Mouse (Mus musculus) T-cell, adult 2 months (primary cell): ENCODE measurements around the gene Apobec4.

Experiments used
- DNase-seq: peaks from one replicate; pipeline ENCODE4 v3.0.0; 2022; ENCODE audit warnings: low spot score

Gene Apobec4

DNA sequence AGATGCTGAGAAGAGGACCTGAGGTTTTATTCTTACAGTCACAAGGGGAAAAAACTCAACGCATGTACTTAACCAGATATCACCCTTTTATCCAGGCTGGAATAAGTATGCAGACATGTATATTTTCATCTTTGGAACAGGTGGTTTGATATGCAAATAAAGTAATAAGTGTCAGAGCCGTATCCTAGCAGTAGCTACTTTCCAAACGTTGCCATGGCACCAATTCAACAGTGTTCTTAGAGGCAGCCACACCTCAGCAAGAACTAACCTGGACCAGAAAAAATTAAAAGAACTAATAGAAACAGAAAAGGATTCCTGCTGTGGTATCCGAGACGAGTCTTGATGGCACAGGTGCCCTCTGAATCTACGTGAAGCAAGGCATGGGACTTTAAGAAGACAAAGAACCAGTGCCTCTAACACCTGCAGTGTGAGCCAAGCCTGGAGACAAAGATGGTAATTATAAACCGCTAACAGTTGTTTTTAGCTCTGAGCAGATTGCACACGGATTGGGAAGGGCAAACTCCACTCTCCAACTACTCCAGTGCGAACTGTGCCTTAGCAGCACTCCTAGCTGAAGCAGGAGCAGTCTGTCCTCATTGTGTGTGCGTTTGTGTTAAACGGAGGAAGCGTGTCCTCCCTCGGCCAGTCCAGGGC is at the start of gene Apobec4:
Gene Apobec4, plus strand, starts transcription at position 240 of the 654 bp plus-strand sequence.
- DNase-seq = no peak

DNA sequence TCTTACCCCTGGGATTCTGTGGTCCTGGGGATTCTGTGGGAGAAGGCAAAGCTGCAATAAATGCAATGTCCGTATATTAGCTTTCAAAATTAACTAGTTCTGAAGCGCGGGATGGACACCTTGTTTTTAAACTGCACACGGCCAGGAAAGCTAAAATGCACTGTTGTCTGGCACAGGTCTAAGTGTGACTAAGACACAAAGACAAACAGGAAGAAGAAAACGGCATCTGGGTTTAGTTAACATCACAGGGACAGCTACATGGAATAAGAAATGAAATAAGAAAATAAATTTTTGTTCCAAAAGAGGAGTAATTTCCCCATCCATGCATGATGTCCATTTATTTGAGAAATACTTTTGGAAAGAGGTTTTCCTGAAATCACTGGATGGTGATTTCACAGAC is 49.3 kb upstream of the Apobec4 start:
- DNase-seq = no peak

GRCm38 (mm10) chr1:152702920-152703319 is 47.4 kb upstream of the Apobec4 start:
- DNase-seq = no peak

DNA sequence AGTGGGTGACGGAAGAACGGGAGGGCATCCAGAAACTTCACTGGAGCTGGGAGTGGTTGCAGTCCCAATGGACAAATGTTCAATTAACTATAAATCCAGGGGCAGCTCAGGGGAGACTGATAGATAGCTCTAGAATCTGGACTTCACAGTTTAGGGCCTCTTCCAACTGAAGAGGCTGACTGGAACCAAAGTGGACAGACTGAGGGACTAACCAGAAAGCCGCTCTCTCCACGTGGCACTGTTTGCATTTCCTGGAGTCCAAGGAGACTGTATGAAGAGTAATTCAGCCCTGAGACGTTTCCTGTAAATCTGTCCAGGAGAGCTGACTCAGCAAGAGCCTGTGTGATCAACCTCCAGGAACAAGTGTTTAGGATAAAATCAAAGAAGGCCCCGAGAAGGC is 46.4 kb upstream of the Apobec4 start:
- DNase-seq = no peak

- DNase-seq = no peak
Measured at GRCm38 (mm10) chr1:152707560-152707959, 42.8 kb upstream of the Apobec4 start.

GRCm38 (mm10) chr1:152711037-152711436 is 39.3 kb upstream of the Apobec4 start:
- DNase-seq = no peak

DNA sequence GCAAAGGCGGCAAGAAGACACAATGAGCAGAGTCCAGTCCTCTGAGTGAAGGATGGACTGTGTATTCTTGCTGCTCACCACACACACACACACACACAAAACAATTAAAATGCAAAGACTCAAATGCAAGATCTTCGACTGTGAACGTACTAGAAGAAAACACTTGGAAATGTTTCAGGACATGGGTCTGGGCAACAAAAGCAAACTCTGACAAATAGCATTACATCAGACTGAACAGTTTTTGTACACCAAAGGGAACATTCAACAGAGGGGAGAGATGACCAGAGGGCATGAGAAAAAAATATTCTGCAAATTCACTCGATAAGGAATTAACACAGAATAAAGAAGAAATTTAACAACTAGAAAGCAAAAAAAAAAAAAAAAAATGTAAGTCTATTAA is 36.4 kb upstream of the Apobec4 start:
- no peak for DNase-seq

DNA sequence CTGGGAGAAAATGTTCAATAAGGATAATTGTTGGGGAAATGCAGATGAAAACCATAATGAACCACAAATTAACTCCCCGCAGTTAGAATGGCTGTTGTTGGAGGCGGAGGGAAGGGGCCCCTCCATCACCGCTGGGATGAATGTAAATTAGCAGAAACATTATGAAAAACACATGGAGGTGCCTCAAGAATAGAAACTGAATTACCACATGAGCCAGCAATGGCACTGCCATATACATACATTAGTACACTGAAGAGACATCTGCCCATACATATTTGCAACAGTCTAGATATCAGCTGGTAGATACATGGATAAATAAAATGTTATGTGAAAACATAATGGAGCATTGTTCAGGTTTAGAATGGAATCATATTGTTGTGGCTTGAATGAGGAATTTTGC is 35.9 kb upstream of the Apobec4 start:
- DNase-seq = no peak

DNA sequence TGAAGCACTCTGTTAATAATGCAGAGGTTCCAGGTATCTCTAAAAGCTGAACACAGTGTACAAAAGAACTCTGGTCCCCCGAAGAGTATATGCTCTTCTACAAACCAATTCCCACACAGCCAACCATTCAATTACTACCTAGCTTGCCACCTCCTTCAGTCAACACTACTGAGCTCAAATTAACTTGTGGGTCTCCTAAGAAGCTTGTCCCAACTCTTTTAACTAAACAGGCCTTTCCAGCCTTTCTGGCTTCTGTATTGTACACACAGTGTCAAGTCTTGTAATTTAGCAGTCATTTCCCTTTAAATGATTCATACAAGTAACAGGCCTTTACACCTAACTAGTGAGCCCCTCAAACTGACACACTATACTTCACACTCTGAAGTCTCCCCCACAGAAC is 33.0 kb upstream of the Apobec4 start:
- no peak for DNase-seq

DNA sequence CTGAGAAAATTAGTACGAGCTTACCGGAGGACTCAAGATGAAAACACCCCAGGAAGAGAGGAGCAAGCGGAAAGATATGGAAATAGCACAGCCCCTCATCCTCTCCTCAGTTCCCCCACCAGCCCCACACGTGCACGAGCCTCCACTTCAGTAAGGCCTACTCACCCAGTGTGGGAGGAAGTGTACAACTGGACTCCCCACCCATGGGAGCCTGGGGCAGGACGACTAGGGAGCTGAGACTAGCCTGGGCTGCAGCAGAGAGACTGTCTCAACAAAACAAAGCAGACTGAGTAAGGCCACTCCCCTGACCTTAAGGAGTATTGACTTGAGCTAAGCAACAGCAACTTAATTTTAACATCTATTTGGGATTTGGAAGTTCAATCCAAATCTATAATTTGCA is 32.2 kb upstream of the Apobec4 start:
- no peak for DNase-seq

- no peak for DNase-seq
Measured at GRCm38 (mm10) chr1:152720969-152721368, 29.4 kb upstream of the Apobec4 start.

DNA sequence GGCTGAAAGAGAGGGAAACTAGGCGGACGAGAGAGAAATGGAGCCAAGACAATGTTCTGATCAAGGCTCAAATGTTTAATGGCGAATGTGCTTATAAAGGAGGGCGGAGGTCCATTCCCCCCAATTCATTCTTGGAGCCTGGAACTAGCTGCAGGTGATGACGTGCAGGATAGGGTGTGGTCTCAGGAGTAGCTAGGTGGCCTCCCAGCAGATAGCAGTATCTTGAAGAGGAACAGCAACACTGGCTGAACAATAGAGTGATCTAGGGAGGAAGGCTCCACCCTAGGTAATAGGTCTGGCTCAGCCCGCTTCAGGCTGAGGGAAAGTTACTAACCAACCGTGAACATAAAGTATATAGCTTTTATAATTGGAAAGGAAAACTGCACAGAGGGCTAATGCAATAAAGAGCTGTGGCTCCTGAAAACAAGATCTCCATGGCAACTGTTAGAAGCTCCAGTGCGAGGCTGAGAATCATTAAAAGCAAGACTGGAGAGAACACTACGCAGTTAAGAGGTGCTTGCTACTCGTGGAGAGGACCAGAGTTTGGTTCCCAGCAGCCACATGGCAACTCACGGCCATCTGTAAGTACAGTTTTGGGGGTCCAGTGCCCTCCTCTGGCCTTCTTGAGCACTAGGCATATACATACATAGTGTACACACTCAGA is 28.7 kb upstream of the Apobec4 start:
- no peak for DNase-seq

DNA sequence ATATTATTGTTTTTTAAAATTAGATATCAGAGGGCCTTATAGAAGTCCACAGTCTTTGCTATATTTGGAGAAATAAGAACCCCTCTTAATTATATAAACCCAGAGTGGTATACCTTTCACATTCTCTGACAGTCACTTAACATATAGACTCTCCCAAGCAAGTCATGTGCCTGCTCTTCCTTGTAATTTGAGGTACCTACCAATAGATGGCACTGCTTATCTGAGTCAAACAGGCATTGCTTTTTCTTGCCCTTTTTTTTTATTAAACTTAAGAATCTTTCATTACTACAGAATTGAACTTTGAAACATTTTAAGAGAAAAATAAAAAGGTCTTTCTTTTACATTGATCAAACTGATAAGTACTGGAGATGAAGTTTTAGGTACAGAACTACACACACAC is 26.1 kb upstream of the Apobec4 start:
- DNase-seq = no peak

DNA sequence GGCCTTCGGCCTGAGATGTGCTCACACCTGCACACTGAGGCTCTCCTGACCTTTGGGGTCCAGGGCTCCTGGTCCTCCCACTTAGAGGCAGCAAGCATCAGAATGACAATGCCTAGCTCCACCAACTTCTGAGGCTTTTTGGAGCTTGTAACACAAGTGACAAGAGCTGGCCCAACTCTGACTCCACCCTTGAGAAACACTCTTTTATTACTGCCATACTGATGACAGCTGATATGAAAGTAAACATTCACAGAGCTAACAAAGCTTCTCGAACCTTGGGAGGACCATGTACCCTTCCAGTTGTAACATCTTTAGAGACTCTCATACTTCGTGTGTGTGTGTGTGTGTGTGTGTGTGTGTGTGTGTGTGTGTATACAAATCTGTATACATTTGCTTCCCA is 24.3 kb upstream of the Apobec4 start:
- no peak for DNase-seq

DNA sequence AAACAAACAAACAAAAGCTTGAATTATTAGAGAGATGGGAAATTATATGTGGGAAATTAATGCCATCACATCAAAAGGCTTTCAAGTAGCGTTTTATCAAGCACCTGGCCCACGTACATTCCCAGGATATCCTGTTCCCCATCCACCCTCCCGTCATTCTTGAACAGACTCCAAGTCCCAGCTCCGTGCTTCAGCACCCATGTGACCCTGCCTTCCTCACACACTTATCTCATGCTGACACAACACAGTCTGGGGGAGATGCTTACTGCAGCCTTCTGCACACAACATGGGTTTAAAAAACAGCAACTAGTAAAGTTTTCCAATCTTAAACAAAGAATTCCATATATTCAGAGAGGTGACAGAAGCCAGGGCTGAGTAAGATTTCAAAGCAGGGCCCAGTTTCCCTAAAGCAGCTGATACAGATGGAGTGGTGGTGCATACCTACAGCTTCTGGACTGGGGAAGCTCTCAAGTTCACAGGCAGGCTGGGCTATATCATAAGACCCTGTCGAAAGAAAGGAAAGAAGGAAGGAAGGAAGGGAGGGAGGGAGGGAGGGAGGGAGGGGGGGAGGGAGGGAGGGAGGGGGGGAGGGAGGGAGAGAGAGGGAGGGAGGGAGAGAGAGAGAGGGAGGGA is 22.6 kb upstream of the Apobec4 start:
- DNase-seq = no peak

GRCm38 (mm10) chr1:152738793-152739192 is 11.6 kb upstream of the Apobec4 start:
- DNase-seq = no peak

DNA sequence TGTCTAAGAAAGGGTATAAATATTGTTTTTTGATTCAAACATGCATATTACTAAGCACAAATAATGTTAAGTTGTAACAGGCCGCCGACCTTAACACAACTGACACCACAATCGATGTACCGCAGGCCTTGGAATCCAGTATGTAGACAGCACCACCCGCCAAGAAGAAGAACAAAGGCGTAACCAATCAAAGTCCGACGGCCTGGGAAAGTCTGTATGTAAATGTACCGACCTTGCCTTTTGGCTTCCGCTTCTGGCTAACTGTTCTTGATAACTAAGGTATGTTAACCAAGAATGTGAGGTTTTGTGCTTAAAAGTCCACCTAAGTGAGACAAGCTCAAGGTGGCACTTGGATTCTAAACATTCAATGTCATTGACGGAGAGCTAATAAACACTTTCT is 11.0 kb upstream of the Apobec4 start:
- DNase-seq = no peak

DNA sequence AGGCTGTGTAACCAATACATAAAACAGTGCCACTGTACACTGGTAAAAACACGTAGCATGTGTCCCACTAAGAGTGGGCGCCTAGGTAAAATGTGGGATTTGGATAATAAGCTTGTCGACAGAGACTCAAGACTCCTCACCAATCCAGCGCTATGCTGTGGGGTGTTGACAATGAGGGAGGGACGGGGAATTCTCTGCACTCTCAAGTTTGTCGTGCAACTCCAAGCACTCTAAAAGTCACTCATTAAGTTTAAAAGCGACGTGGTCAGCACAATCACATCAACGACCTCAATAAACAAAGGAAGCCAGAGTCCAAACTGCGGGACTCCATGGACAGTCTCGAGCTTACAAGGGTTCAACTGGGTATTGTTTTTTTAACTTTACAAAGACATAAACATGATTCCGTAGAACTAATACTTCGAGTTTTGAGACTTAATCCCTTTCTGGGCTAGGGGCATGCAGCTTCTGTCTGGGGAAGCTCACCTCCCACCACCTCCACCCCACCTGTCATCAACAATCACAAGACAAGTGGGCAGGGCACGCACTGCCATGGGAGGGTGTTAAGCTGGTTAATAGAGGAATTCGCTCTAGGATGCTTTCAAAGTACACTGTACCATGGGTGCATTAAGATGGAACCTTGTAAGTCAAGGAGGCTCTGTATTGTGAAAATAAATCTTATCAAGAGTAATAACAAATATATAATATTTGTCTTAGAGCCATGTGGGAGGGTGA is 7.1 kb upstream of the Apobec4 start:
- DNase-seq = no peak

- peak; percentile 46 for DNase-seq
Measured at GRCm38 (mm10) chr1:152746426-152746825, 3.9 kb upstream of the Apobec4 start.

- DNase-seq = no peak
Measured at GRCm38 (mm10) chr1:152749276-152749675, 1.1 kb upstream of the Apobec4 start.

GRCm38 (mm10) chr1:152761791-152762190 is 11.4 kb downstream of the Apobec4 start:
- DNase-seq = no peak

DNA sequence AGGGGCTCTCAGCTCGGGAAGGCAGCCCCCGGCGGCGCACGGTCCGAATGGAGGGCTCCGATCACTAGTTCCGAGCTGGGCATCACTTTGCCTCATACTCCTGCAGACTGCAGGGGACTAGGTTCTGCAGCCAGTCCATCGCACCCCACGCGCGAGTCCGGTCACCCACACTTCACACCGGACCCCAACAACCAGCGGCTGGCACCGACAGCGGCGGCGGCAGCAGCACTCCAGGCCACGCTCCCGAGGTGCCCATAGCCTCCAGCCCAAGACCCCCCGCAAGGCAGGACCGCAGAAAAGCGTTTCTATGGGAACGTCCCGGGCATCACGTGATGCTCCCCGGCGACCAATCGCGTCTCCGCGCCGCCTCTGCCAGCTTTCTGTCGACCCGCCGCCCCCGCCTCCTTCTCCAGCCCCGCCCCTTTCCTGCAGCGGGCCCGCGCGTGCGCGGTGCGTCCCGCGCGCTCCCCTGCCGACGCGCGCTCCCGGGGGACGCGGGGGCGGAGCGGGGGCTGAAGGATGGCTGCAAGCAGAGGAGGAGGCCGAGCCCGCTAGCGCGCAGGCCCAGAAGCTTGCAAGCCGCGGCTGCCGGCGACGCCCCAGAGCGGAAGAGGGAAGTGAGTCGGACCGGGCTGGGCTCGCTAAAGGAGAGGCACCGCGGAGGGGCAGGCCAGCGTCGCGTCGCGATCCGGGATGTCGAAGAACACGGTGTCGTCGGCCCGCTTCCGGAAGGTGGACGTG is 15.9 kb downstream of the Apobec4 start, which contains the start of the genes Rgl1 and Arpc5:
Gene Rgl1, minus strand, starts transcription at position 320 of the 741 bp plus-strand sequence.
Gene Arpc5, plus strand, starts transcription at position 511 of the 741 bp plus-strand sequence.
- peak; percentile 98 for DNase-seq
